Mouse (Mus musculus): ENCODE measurements around the gene Mgat5. TPM values are rescaled to one million over a fixed set of nuclear protein-coding genes. Genes with fewer than 3 reads are reported as not detected.
A peak's percentile ranks its signal among the peaks of the same experiment; 100 is the strongest.

The Mgat5 gene
- polyA plus RNA-seq, 1 experiment from 2014 or later, result 0.98 TPM

DNA sequence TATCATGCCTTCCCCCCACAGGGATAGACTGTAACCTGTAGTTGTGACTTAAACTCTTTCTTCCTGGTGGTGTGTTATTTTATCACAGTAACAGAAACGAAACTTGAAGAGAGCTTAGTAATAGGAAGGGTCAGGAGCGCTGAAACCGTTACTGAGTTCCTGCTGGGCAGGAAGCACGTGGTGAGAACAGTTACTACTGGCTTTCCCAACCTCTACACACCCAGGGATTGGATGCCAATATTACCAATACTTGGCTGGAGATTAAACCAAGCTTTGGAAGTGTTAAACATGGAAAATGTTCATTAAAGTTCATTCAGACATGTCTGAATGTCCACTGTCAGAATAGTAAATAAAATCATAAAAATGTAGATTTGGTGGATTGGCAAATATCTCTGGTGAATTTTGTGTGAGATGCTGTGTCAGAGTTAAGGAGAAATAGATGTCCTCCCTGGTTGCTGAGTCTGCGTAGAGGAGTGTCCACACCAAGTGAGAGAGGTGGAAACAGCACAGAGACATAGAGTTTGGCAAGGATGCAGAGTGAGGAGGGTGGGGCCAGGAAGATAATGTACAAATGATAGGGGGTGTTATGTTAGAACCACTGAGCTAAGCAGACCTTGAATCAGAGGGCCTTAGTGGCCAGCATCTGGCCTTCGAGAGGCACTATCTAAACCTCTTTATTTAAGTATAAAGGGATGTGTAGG lies 38.2 kb downstream of the Mgat5 start:
- ATAC-seq (ENCODE audit: low read depth), result peak; percentile 43; the same call in 1 of the 2 replicates
- WGBS (ENCODE audit: insufficient replicate concordance), result 18% methylated on average over 6 of the region's 6 CpGs
- H3K27me3 ChIP-seq (ENCODE audit: control insufficient read depth, insufficient read depth, low read depth, low read length), result no peaks in the 10 kb centered on the region
- no peak overlapping the region for H3K9ac ChIP-seq (ENCODE audit: low read depth, low read length)
- H3K4me3 ChIP-seq (ENCODE audit: low read depth, low read length), result no peak overlapping the region
- H3K9me3 ChIP-seq (replicated peaks; ENCODE audit: control insufficient read depth, low read length), result no peaks in the 10 kb centered on the region
- H3K27ac ChIP-seq (ENCODE audit: low read length), result peak overlapping the region; percentile 54
- no peaks in the 10 kb centered on the region for H3K36me3 ChIP-seq (ENCODE audit: control insufficient read depth, insufficient read depth)
- H3K4me2 ChIP-seq (ENCODE audit: low read depth, low read length), result 0 out of 2 replicates have a peak overlapping the region, but pooled peaks have one; percentile 7
- H3K4me1 ChIP-seq (ENCODE audit: control insufficient read depth, low read depth, low read length), result no peaks in the 10 kb centered on the region; the same call in 1 of the 2 replicates

DNA sequence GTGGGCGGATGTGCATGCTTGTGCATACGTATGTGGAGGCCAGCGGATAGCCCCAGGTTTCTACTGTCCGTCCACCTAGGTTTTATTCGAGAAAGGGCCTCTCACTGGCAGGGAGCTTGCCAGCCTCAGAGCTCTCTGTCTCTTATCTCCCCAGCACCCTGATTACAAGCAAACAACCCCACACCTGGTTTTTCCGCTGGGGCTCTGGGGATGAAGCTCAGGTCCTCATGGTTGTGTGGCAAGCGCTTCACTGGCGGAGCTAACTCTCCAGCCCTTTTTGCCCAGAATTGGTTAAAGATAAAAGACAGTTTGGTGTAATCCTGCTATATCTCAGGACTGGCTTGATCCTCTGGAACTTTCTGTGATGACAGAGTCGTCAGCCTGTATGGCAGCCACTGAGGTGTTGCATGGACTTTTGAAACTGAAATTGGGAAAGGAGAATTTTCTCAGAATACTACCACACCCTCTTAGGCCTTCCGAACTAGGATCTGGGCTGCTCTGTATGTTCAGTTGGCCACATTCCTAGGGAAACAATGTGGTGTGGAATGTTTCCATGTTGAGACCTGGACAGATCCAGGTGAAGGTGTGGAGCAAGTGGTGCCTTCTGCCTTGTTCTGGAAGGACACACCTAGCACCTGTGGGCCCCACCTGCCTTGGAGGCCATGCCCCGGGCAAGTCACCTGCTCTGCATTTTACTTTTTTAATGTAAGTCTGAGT lies 39.4 kb downstream of the Mgat5 start:
- Histone ChIP-seq H3K27me3 (ENCODE audit: control insufficient read depth, insufficient read depth, low read depth, low read length) (no peaks in the 10 kb centered on the region), H3K27ac (ENCODE audit: low read length) (no peak overlapping the region), H3K9me3 (replicated peaks; ENCODE audit: control insufficient read depth, low read length) (no peaks in the 10 kb centered on the region), H3K4me2 (ENCODE audit: low read depth, low read length) (no peak overlapping the region), H3K9ac (ENCODE audit: low read depth, low read length) (no peak overlapping the region), H3K36me3 (ENCODE audit: control insufficient read depth, insufficient read depth) (no peaks in the 10 kb centered on the region), H3K4me3 (ENCODE audit: low read depth, low read length) (no peak overlapping the region), H3K4me1 (ENCODE audit: control insufficient read depth, low read depth, low read length) (no peaks in the 10 kb centered on the region; the same call in 1 of the 2 replicates)
- 57% methylated on average over 11 of the region's 11 CpGs for WGBS (ENCODE audit: insufficient replicate concordance)
- ATAC-seq (ENCODE audit: low read depth), result no peak

DNA sequence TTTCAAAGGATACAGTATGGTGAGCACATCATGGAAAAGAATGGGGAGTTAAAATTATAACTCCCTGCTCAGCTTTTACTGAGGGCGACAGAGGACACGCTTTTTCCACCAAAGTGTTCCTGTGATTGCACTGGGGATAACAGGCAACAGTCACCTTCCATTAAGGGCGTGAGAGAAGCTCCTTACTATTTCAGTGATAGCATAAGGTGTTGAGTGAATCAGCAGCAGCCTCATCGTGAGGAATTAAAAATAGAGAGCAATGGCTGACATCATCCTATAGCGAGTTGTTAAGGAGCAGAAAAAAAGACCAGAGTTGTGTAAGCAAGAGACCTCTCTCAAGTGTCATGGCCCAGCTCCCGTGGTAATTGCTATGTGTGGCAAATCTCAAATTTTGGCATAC lies 41.3 kb downstream of the Mgat5 start:
- Histone ChIP-seq H3K36me3 (ENCODE audit: control insufficient read depth, insufficient read depth) (no peaks in the 10 kb centered on the region), H3K27ac (ENCODE audit: low read length) (no peak overlapping the region), H3K4me3 (ENCODE audit: low read depth, low read length) (no peak overlapping the region), H3K9ac (ENCODE audit: low read depth, low read length) (no peak overlapping the region), H3K9me3 (replicated peaks; ENCODE audit: control insufficient read depth, low read length) (no peaks in the 10 kb centered on the region), H3K4me2 (ENCODE audit: low read depth, low read length) (no peak overlapping the region), H3K27me3 (ENCODE audit: control insufficient read depth, insufficient read depth, low read depth, low read length) (no peaks in the 10 kb centered on the region), H3K4me1 (ENCODE audit: control insufficient read depth, low read depth, low read length) (no peaks in the 10 kb centered on the region; the same call in 1 of the 2 replicates)
- WGBS (ENCODE audit: insufficient replicate concordance), result 70% methylated on average over 6 of the region's 6 CpGs
- no peak for ATAC-seq (ENCODE audit: low read depth)

DNA sequence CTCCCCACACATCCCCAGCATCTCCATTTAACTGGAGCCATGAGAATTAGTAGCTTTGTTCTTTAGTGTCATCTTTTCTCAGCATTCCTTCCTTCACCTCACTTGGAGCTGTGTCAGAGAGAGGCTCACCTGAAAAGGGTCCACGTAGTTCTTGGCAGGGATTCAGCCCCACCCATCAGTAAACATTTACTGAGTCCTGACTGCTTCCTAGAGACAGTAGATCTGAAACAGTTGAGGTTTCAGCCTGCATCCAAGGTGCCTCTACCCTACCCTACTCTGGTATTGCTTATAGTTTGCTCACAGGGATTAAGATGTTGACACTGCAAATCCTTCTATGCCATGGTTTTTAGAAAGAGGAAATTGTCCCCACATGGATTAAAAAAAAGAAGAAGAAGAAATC lies 43.6 kb downstream of the Mgat5 start:
- Histone ChIP-seq H3K4me3 (ENCODE audit: low read depth, low read length) (no peak overlapping the region), H3K9ac (ENCODE audit: low read depth, low read length) (no peak overlapping the region), H3K9me3 (replicated peaks; ENCODE audit: control insufficient read depth, low read length) (no peaks in the 10 kb centered on the region), H3K27ac (ENCODE audit: low read length) (no peak overlapping the region), H3K36me3 (ENCODE audit: control insufficient read depth, insufficient read depth) (no peaks in the 10 kb centered on the region), H3K4me1 (ENCODE audit: control insufficient read depth, low read depth, low read length) (no peaks in the 10 kb centered on the region; the same call in 1 of the 2 replicates), H3K27me3 (ENCODE audit: control insufficient read depth, insufficient read depth, low read depth, low read length) (no peaks in the 10 kb centered on the region), H3K4me2 (ENCODE audit: low read depth, low read length) (no peak overlapping the region)
- WGBS (ENCODE audit: insufficient replicate concordance), result 48% methylated on average over 1 of the region's 1 CpGs
- no peak for ATAC-seq (ENCODE audit: low read depth)

DNA sequence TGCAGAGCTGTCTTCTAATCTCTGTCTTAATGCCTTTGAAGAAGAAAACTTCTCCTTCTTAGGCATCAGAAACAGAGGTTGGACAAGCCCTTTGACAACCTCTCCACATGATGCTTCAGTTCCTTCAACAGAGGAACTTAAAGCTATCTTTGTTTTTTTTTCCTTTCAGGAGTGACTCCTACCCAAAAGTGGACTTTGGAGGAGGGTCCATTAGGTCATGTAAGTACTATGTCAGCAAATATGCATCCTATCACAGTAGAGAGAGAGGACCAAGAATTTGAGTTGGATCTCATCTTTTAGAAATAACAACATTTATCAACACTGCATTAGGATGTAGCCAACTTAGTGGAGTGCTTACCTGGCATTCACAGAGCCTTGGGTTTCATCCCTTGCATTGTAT lies 44.8 kb downstream of the Mgat5 start:
- H3K9ac ChIP-seq (ENCODE audit: low read depth, low read length), result no peak overlapping the region
- no peak overlapping the region for H3K27ac ChIP-seq (ENCODE audit: low read length)
- H3K9me3 ChIP-seq (replicated peaks; ENCODE audit: control insufficient read depth, low read length), result no peaks in the 10 kb centered on the region
- H3K4me1 ChIP-seq (ENCODE audit: control insufficient read depth, low read depth, low read length), result no peaks in the 10 kb centered on the region; the same call in 1 of the 2 replicates
- no peak overlapping the region for H3K4me3 ChIP-seq (ENCODE audit: low read depth, low read length)
- H3K4me2 ChIP-seq (ENCODE audit: low read depth, low read length), result no peak overlapping the region
- H3K27me3 ChIP-seq (ENCODE audit: control insufficient read depth, insufficient read depth, low read depth, low read length), result no peaks in the 10 kb centered on the region
- no peaks in the 10 kb centered on the region for H3K36me3 ChIP-seq (ENCODE audit: control insufficient read depth, insufficient read depth)
- no peak for ATAC-seq (ENCODE audit: low read depth)

DNA sequence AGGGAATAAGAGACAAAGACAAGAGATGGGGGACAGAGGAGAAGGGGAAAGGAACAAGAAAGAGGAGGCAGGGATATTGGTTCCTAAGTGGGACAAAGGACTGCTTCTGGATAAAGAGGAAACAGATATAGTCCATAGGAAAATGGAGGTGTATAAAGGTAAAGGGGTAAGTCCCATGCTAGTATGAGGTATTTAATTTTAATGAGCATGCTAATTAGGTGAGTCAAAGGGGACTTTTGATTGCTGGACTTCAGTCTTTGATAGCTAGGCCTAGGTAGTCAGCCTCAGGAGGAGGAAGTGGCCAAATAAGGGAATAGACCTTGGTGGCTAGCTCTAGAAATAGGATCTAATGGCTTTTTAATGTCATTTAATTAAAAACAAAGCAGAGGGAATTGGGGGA lies 45.5 kb downstream of the Mgat5 start:
- Histone ChIP-seq H3K4me3 (ENCODE audit: low read depth, low read length) (no peak overlapping the region), H3K36me3 (ENCODE audit: control insufficient read depth, insufficient read depth) (no peaks in the 10 kb centered on the region), H3K9ac (ENCODE audit: low read depth, low read length) (no peak overlapping the region), H3K27me3 (ENCODE audit: control insufficient read depth, insufficient read depth, low read depth, low read length) (no peaks in the 10 kb centered on the region), H3K27ac (ENCODE audit: low read length) (no peak overlapping the region), H3K9me3 (replicated peaks; ENCODE audit: control insufficient read depth, low read length) (no peaks in the 10 kb centered on the region), H3K4me2 (ENCODE audit: low read depth, low read length) (no peak overlapping the region), H3K4me1 (ENCODE audit: control insufficient read depth, low read depth, low read length) (no peaks in the 10 kb centered on the region; the same call in 1 of the 2 replicates)
- ATAC-seq (ENCODE audit: low read depth), result no peak

DNA sequence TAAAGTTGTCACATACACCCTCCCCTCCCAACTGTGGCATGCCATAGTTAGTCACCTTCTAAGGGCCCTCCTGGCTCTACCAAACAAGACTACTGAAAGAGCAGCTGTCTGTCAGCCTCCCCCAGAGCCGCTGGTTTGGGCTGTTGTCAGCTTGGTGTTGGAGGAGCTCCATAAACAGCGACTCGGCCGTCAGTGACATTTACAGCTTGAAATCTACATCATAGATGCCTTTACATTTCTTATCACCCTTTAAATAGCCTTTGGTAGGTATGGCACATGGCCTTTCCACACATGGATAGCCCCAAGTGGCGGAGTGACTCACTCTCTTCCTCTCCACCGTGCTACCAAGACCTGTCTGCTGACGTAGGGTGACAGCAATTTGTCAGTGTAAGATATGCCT lies 46.9 kb downstream of the Mgat5 start:
- Histone ChIP-seq H3K9me3 (replicated peaks; ENCODE audit: control insufficient read depth, low read length) (no peaks in the 10 kb centered on the region), H3K4me2 (ENCODE audit: low read depth, low read length) (no peak overlapping the region), H3K4me3 (ENCODE audit: low read depth, low read length) (no peak overlapping the region), H3K27ac (ENCODE audit: low read length) (no peak overlapping the region), H3K4me1 (ENCODE audit: control insufficient read depth, low read depth, low read length) (no peaks in the 10 kb centered on the region; the same call in 1 of the 2 replicates), H3K27me3 (ENCODE audit: control insufficient read depth, insufficient read depth, low read depth, low read length) (no peaks in the 10 kb centered on the region), H3K9ac (ENCODE audit: low read depth, low read length) (no peak overlapping the region), H3K36me3 (ENCODE audit: control insufficient read depth, insufficient read depth) (no peaks in the 10 kb centered on the region)
- ATAC-seq (ENCODE audit: low read depth), result no peak
- 74% methylated on average over 7 of the region's 7 CpGs for WGBS (ENCODE audit: insufficient replicate concordance)

DNA sequence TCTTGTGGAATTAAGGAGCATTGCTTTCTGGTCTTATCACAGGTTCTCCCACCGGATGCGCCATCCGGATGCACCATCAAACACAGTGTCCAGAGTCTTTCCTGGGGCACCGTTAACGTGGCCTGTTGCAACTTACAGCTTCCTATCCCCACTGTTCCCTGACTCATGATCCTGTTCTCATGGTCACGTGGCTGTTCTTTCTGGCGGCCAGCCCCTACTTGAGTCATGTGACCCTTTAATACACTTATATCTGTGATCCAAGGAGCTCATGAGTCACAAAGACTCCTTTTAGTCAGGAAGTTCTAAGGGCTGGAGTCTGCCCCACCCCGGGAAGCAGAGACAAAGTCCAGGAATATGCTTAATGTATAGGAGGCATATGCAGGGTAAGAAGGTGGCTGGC lies 52.2 kb downstream of the Mgat5 start:
- Histone ChIP-seq H3K4me2 (ENCODE audit: low read depth, low read length) (no peak overlapping the region), H3K9ac (ENCODE audit: low read depth, low read length) (no peak overlapping the region), H3K27me3 (ENCODE audit: control insufficient read depth, insufficient read depth, low read depth, low read length) (no peaks in the 10 kb centered on the region), H3K27ac (ENCODE audit: low read length) (no peak overlapping the region), H3K36me3 (ENCODE audit: control insufficient read depth, insufficient read depth) (no peaks in the 10 kb centered on the region), H3K4me3 (ENCODE audit: low read depth, low read length) (no peak overlapping the region), H3K9me3 (replicated peaks; ENCODE audit: control insufficient read depth, low read length) (no peaks in the 10 kb centered on the region), H3K4me1 (ENCODE audit: control insufficient read depth, low read depth, low read length) (no peaks in the 10 kb centered on the region)
- WGBS (ENCODE audit: insufficient replicate concordance), result 69% methylated on average over 8 of the region's 8 CpGs
- ATAC-seq (ENCODE audit: low read depth), result peak; percentile 30; the same call in 1 of the 2 replicates

DNA sequence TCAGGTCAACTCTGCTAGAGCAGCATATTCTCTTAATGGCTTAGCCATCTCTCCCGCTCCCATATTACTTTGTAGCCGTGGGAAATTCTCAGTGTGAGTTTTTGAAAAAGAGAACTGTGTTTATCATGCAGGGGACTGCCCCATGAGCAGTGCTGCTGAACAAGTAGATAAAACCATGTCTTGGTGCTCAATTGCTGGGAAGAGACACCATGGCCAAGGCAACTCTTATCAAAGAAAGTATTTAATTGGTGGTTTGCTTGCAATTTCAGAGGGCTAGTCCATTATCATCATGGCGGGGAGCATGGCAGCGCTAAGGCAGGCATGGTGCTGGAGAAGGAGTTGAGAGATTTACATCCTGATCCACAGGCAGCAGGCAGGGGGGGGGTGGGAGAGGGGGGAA lies 54.9 kb downstream of the Mgat5 start:
- Histone ChIP-seq H3K9me3 (replicated peaks; ENCODE audit: control insufficient read depth, low read length) (no peaks in the 10 kb centered on the region), H3K27me3 (ENCODE audit: control insufficient read depth, insufficient read depth, low read depth, low read length) (no peaks in the 10 kb centered on the region), H3K4me2 (ENCODE audit: low read depth, low read length) (no peak overlapping the region), H3K4me3 (ENCODE audit: low read depth, low read length) (no peak overlapping the region), H3K36me3 (ENCODE audit: control insufficient read depth, insufficient read depth) (no peaks in the 10 kb centered on the region), H3K27ac (ENCODE audit: low read length) (no peak overlapping the region), H3K4me1 (ENCODE audit: control insufficient read depth, low read depth, low read length) (no peaks in the 10 kb centered on the region), H3K9ac (ENCODE audit: low read depth, low read length) (no peak overlapping the region)
- 54% methylated on average over 4 of the region's 4 CpGs for WGBS (ENCODE audit: insufficient replicate concordance)
- no peak for ATAC-seq (ENCODE audit: low read depth)
